Mouse (Mus musculus) liver, embryonic 12.5 days (tissue): Measurements from ENCODE around the gene Pigv. TPM values are rescaled to one million over a fixed set of nuclear protein-coding genes. Genes with fewer than 3 reads are reported as not detected.
"Not testable (repeated sequence)": the region's sequence is repeated elsewhere in the genome, so short reads cannot be mapped to it uniquely, and the experiment has no call there.

ENCODE experiments used
- ATAC-seq: fragments of 200-750 bp; cut with Nextera tagmentation; 2 replicates; pipeline ENCODE4 v1.8.0; 2017; ENCODE audit warnings: moderate number of reproducible peaks, mild to moderate bottlenecking, moderate library complexity
- H3K27ac ChIP-seq: fragments of 300-500 bp; sonication (generic); 2 replicates; pipeline ENCODE4 v1.5.1; 2016; ENCODE audit warnings: mild to moderate bottlenecking
- H3K27me3 ChIP-seq: fragments of 300-500 bp; sonication (generic); replicated peaks from 2 replicates; pipeline ENCODE4 v1.6.1; 2016; ENCODE audit warnings: mild to moderate bottlenecking, moderate library complexity
- H3K36me3 ChIP-seq: fragments of 300-500 bp; sonication (generic); 2 replicates; pipeline ENCODE4 v1.6.1; 2016; ENCODE audit warnings: mild to moderate bottlenecking, moderate library complexity
- H3K4me1 ChIP-seq: fragments of 300-500 bp; sonication (generic); 2 replicates; pipeline ENCODE4 v1.6.1; 2016
- H3K4me2 ChIP-seq: fragments of 300-500 bp; sonication (generic); 2 replicates; pipeline ENCODE4 v1.6.1; 2016; ENCODE audit warnings: mild to moderate bottlenecking, moderate library complexity
- H3K4me3 ChIP-seq: fragments of 300-500 bp; sonication (generic); 2 replicates; pipeline ENCODE4 v1.5.1; 2016; ENCODE audit warnings: mild to moderate bottlenecking, moderate library complexity
- H3K9ac ChIP-seq: fragments of 300-500 bp; sonication (generic); 2 replicates; pipeline ENCODE4 v1.6.1; 2016; ENCODE audit warnings: mild to moderate bottlenecking, moderate library complexity
- H3K9me3 ChIP-seq: fragments of 300-500 bp; sonication (generic); replicated peaks from 2 replicates; pipeline ENCODE4 v1.6.1; 2016; ENCODE audit warnings: mild to moderate bottlenecking, moderate library complexity
- WGBS: fragments of 180-500 bp; shearing (Covaris S2); methylation state at CpG from one replicate; pipeline ENCODE4 v1.1.7; 2016; ENCODE audit not compliant: insufficient replicate concordance; 5-methylcytosine and 5-hydroxymethylcytosine counted together
- polyA plus RNA-seq: library from polyadenylated mRNA; unstranded; fragments of >200 nt; fragmentation: Nextera tagmentation; extraction: Ambion mirVana; gene quantifications from 2 replicates; pipeline ENCODE4 v1.2.1, GENCODE M21; 2016

Pigv gene
- polyA plus RNA-seq, 1 experiment from 2014 or later: 10.0 TPM

- Histone ChIP-seq H3K9me3 (no peaks in the 10 kb centered on the region), H3K4me3 (no peak overlapping the region), H3K9ac (no peak overlapping the region), H3K27ac (no peak overlapping the region), H3K4me2 (no peak overlapping the region), H3K36me3 (peaks cover 11% of the 10 kb centered on the region; the same call in 1 of the 2 replicates), H3K27me3 (no peaks in the 10 kb centered on the region), H3K4me1 (peaks cover 42% of the 10 kb centered on the region)
- no peak for ATAC-seq
- 30% methylated on average over 4 of the region's 4 CpGs for WGBS
Observed at GRCm38 (mm10) chr4:133656997-133657396, 15.4 kb downstream of the Pigv start.

- Histone ChIP-seq H3K4me1 (peaks cover 42% of the 10 kb centered on the region), H3K36me3 (0 out of 2 replicates have a peak, but pooled peaks cover 6% of the 10 kb centered on the region), H3K4me2 (no peak overlapping the region), H3K9ac (no peak overlapping the region), H3K4me3 (no peak overlapping the region), H3K9me3 (no peaks in the 10 kb centered on the region), H3K27me3 (no peaks in the 10 kb centered on the region), H3K27ac (no peak overlapping the region)
- 58% methylated on average over 4 of the region's 4 CpGs for WGBS
- ATAC-seq: no peak
Observed at GRCm38 (mm10) chr4:133656294-133656693, 16.2 kb downstream of the Pigv start.

GRCm38 (mm10) chr4:133654070-133654469, 18.4 kb downstream of the Pigv start:
- WGBS: 79% methylated on average over 5 of the region's 5 CpGs
- H3K4me1 ChIP-seq: peaks cover 29% of the 10 kb centered on the region
- H3K36me3 ChIP-seq, H3K4me3 ChIP-seq, H3K9ac ChIP-seq, H3K9me3 ChIP-seq, H3K4me2 ChIP-seq, H3K27ac ChIP-seq, H3K27me3 ChIP-seq, ATAC-seq: not testable (repeated sequence)

DNA sequence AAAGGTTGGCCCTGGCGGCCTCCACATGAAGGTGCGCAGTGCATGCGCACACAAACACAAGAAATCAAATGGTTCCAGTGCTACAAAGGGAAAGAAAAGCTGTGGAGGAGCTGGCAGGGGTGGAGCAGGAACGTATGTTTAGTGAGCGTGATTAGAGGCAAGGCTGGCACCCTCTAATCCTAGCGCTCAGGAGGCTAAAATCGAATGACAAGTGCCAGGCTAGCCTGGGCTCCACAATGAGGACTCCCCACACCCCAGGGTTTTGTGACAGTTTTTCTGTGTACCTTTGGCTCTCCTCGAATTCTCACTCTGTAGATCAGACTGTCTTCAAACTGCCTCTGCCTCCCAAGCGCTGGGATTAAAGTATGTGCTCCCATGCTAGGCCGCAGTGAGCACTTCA, 19.7 kb downstream of the Pigv start:
- peaks cover 16% of the 10 kb centered on the region for H3K4me1 ChIP-seq
- no peaks in the 10 kb centered on the region for H3K36me3 ChIP-seq
- no peaks in the 10 kb centered on the region for H3K27me3 ChIP-seq
- H3K9me3 ChIP-seq: no peaks in the 10 kb centered on the region
- 78% methylated on average over 10 of the region's 10 CpGs for WGBS
- no peak overlapping the region for H3K4me2 ChIP-seq
- no peak overlapping the region for H3K27ac ChIP-seq
- no peak overlapping the region for H3K9ac ChIP-seq
- no peak overlapping the region for H3K4me3 ChIP-seq
- no peak for ATAC-seq

- no peaks in the 10 kb centered on the region for H3K36me3 ChIP-seq
- H3K4me1 ChIP-seq: peaks cover 13% of the 10 kb centered on the region
- H3K9ac ChIP-seq: no peak overlapping the region
- no peak overlapping the region for H3K4me3 ChIP-seq
- no peaks in the 10 kb centered on the region for H3K9me3 ChIP-seq
- WGBS: 61% methylated on average over 4 of the region's 4 CpGs
- H3K27me3 ChIP-seq: no peaks in the 10 kb centered on the region
- H3K4me2 ChIP-seq: no peak overlapping the region
- no peak overlapping the region for H3K27ac ChIP-seq
- ATAC-seq: no peak
Observed at GRCm38 (mm10) chr4:133651986-133652385, 20.5 kb downstream of the Pigv start.

DNA sequence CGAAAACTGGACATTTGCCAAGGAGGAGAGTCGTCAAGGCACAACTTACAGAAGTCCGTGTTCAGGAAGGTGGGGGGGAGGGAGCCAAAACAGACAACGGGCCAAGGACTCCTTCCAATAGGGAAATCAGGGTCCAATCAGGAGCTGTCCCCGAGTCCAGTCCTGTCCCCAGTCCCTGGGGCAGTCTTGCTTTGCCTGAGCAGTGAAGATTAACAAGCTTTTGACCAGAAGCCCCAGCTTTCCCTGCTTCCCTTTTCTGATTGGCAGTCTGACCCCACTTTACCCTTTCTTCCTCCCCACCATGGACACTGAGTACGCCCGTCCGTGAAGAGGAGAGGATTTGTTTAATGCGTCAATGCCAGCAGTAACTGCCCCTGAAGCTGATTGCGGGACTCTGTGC, 21.0 kb downstream of the Pigv start:
- H3K27me3 ChIP-seq: no peaks in the 10 kb centered on the region
- no peaks in the 10 kb centered on the region for H3K36me3 ChIP-seq
- no peaks in the 10 kb centered on the region for H3K9me3 ChIP-seq
- ATAC-seq: no peak
- no peak overlapping the region for H3K4me3 ChIP-seq
- no peak overlapping the region for H3K9ac ChIP-seq
- peaks cover 10% of the 10 kb centered on the region for H3K4me1 ChIP-seq
- no peak overlapping the region for H3K4me2 ChIP-seq
- no peak overlapping the region for H3K27ac ChIP-seq
- WGBS: 52% methylated on average over 10 of the region's 10 CpGs

GRCm38 (mm10) chr4:133649989-133650699, 22.3 kb downstream of the Pigv start, which contains the start of gene Zdhhc18:
Zdhhc18 (minus strand) TSS chr4:133650154.
- Histone ChIP-seq H3K9ac (0 out of 2 replicates have a peak within 1 kb of the TSS, but pooled peaks have one; percentile 14), H3K4me2 (peak within 1 kb of the TSS; percentile 60), H3K4me3 (peak within 1 kb of the TSS; percentile 51), H3K27me3 (no peaks in the 10 kb centered on the region), H3K9me3 (peaks cover 4% of the 10 kb centered on the region; the same call in 1 of the 2 replicates), H3K27ac (peak within 1 kb of the TSS; percentile 11; the same call in 1 of the 2 replicates), H3K4me1 (peaks cover 7% of the 10 kb centered on the region), H3K36me3 (no peaks in the 10 kb centered on the region)
- 26% methylated on average over 7 of the region's 7 CpGs for WGBS
- peak; percentile 51; the same call in 1 of the 2 replicates for ATAC-seq

GRCm38 (mm10) chr4:133649464-133649863, 23.0 kb downstream of the Pigv start:
- ATAC-seq, H3K4me1 ChIP-seq, H3K36me3 ChIP-seq, H3K27ac ChIP-seq, H3K27me3 ChIP-seq, H3K9me3 ChIP-seq: not testable (repeated sequence)
- WGBS: 71% methylated on average over 5 of the region's 5 CpGs
- H3K4me3 ChIP-seq: peak overlapping the region; percentile 51
- H3K4me2 ChIP-seq: peak overlapping the region; percentile 60
- 0 out of 2 replicates have a peak overlapping the region, but pooled peaks have one; percentile 14 for H3K9ac ChIP-seq

DNA sequence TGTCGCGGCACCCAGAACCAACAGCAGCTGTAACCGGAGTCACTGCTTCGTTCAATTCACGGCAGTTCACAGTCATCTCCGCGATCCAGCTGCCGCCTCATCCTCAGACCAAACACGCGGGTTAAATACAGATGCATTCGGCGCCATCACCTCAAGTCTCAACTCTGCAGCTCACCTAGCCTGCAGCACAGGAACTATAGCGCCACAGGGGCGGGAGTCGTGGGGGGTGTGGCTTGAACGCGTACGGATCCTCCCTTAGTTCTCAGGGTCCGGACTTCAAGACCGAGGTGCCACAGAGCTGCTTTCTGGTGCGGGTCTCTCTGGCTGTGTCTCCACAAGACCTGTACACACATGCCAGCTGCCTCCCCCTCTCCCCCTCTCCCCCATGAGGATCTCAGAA, 26.8 kb downstream of the Pigv start:
- 45% methylated on average over 21 of the region's 21 CpGs for WGBS
- Histone ChIP-seq H3K27me3 (no peaks in the 10 kb centered on the region), H3K4me2 (no peak overlapping the region; the same call in 1 of the 2 replicates), H3K36me3 (no peaks in the 10 kb centered on the region), H3K9ac (no peak overlapping the region), H3K4me1 (peaks cover 7% of the 10 kb centered on the region), H3K27ac (no peak overlapping the region), H3K9me3 (peaks cover 12% of the 10 kb centered on the region), H3K4me3 (no peak overlapping the region)
- ATAC-seq: no peak

DNA sequence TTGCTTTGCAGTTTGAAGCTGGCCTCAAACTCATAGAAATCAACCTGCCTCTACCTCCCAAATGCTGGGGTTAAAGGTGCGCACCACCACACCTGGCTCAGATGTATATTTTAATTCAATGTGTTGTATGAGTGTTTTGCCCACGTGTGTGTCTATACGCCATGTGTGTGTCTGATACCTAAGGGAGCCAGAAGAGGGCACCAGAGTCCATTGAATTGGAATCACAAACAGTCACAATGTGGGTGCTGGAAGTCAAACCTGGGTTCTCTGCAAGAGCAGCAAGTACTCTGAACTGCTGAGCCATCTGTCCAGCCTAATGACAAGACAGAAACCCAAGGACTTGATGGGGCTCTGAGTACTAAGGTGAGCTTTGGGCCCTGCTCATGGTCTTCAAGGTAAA, 27.3 kb downstream of the Pigv start:
- no peak overlapping the region for H3K4me3 ChIP-seq
- 86% methylated on average over 3 of the region's 3 CpGs for WGBS
- peaks cover 12% of the 10 kb centered on the region for H3K9me3 ChIP-seq
- no peak for ATAC-seq
- H3K4me1 ChIP-seq: peaks cover 7% of the 10 kb centered on the region
- H3K9ac ChIP-seq: no peak overlapping the region
- H3K36me3 ChIP-seq: no peaks in the 10 kb centered on the region
- no peak overlapping the region for H3K27ac ChIP-seq
- no peaks in the 10 kb centered on the region for H3K27me3 ChIP-seq
- no peak overlapping the region for H3K4me2 ChIP-seq

DNA sequence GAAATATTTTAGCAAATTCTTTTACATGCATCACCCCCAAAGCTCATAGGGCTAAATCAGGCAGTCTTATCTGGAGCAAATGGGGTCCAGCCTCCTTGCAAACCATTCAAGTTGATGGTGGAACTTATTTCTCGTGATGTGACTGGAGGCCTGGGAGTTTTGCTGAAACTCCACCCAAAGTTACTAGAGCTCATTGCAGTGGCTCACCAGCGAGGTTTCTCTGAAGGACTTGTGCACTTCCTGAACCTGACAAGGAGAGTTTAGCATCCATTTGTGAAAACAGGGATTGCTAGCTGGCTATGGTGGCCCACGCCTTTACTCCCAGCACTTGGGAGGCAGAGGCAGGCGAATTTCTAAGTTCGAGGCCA, 38.4 kb downstream of the Pigv start:
- H3K4me3 ChIP-seq: no peak overlapping the region; the same call in 1 of the 2 replicates
- H3K27me3 ChIP-seq: no peaks in the 10 kb centered on the region
- H3K27ac ChIP-seq: 0 out of 2 replicates have a peak overlapping the region, but pooled peaks have one; percentile 31
- H3K9ac ChIP-seq: no peak overlapping the region
- H3K9me3 ChIP-seq: no peaks in the 10 kb centered on the region
- H3K36me3 ChIP-seq: no peaks in the 10 kb centered on the region
- H3K4me1 ChIP-seq: peaks cover 45% of the 10 kb centered on the region
- no peak for ATAC-seq
- H3K4me2 ChIP-seq: peak overlapping the region; percentile 97
- 62% methylated on average over 5 of the region's 5 CpGs for WGBS

- H3K4me2 ChIP-seq: peak overlapping the region; percentile 97
- ATAC-seq: peak; percentile 85
- H3K9ac ChIP-seq: peak overlapping the region; percentile 78
- no peaks in the 10 kb centered on the region for H3K36me3 ChIP-seq
- H3K27ac ChIP-seq: peak overlapping the region; percentile 72
- 9% methylated on average over 39 of the region's 47 CpGs for WGBS
- peak overlapping the region; percentile 74 for H3K4me3 ChIP-seq
- H3K9me3 ChIP-seq: no peaks in the 10 kb centered on the region
- no peaks in the 10 kb centered on the region for H3K27me3 ChIP-seq
- H3K4me1 ChIP-seq: peaks cover 46% of the 10 kb centered on the region
Observed at GRCm38 (mm10) chr4:133633332-133634042, 39.0 kb downstream of the Pigv start.
